Mouse (Mus musculus) urinary bladder, postnatal 36 days (tissue): Measurements from ENCODE around the gene Nbl1.

Source experiments
- DNase-seq, 2 experiments: peaks; one replicate each; pipeline ENCODE4 v3.0.0; 2022; ENCODE audit warnings: low spot score in 2 of 2, mixed read lengths in 1 of 2

Gene Nbl1

DNA sequence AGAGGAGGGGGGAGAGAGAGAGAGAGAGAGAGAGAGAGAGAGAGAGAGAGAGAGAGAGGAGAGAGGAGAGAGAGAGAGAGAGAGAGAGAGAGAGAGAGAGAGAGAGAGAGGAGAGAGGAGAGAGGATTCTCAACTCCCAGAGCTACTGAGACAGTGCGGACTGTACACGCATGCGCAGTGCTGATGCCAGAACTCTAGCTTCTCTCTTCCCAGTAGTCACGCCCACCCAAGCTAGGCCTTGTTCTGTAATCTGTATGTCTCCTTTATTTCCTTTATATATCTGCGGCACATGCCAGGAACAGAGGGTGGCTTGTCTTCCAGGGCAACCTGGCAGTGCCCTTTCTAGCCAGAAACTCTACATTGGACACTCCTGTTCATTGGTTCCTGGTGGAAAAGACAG is 28.0 kb downstream of the Nbl1 start:
- DNase-seq, result no peak

DNA sequence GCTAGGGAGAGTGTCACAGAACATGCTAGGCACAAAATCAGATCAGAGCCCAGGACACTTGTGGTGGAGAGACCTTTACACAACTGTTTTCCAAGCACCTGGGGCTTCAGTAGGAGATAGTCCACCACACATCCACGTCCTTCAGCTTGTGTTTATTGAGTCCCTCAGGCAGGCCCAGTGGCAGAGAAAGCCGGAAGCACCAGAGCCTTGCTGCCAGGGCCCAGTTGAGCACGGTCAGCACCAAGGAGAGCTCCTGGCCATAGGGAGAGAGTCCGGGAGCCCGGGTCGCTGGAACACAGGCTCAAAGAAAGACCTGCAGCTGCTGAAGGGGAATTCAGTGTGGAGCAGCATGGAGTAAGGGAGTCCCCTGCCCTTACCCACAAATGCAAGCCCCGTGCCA is 33.2 kb downstream of the Nbl1 start:
- no peak for DNase-seq

DNA sequence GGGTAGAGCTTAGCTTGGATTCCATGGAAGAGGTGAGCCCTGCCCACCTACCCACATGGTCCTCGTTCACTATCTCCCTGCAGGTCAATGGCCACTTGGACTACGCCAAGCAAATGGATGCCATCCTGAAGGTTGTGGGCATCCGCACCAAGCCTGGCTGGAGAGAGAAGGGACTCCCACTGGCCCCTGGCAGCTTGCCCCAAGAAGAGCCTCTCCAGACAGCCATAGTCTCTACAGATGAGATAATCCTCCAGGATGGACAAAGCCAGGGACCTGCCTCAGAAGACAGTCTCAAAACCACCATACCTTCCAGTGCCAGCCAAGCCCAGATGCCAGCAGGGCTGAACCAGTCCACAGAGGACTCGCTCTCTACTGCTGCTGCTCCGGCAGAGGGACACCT is 34.8 kb downstream of the Nbl1 start:
- DNase-seq, result no peak

DNA sequence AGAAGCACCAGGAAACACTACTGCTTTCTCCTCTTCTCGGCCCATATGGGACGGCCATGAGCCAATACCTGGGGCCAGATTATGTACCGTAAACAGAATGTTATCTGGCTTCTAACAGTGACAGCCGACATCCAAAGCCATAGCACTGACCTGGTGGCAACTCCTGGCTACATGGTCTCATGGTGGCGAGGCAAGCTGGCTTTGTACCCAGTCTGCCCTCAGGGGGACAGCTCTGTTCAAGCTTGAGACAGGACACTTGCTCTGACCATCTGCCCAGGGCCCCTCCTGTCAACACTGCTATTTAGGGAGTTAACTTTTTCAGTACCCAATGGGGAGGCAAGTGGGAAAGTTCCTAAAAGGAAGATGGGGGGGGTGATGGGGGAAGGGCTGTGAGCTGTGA is 35.5 kb downstream of the Nbl1 start:
- DNase-seq, result no peak

DNA sequence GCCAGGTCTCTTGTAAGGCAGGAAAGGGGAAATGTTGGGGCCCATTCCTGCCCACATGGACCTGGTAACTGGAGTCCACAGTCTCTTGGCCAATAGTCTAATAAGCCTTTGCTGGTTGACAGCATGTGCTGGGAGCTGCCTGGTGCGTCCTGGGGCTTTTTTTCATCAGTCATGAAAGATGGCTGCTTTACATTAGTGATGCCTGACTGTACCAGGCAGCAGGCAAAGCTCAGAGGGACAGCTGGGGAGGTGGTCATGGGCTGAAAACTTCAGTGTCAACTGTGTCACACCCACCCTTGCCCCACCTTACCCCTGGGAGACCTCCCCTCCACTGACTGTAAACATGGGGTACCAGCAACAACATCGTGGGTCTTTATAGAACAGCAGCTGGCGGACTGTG is 37.0 kb downstream of the Nbl1 start:
- DNase-seq, result no peak

DNA sequence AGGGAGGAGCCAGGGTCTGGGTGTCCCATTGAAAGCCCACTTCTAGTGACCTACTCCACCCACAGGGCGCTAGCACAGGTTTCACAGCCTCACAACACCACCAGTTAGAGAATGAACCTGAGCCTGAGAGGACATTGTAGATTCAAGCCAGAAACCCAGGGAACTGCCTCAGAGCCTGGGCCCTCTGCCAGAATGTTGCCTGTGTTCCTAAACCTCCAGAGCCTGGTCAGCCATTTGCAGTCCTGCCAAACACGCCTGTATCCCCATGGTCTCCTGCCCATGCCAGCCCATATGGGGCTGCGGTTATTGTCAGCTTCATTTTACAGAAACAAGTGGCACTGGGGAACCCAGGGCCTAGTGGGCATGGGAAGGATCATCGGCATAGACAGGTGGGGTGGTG is 37.5 kb downstream of the Nbl1 start:
- peak in 1 of 2 experiments; percentile 22 for DNase-seq

DNA sequence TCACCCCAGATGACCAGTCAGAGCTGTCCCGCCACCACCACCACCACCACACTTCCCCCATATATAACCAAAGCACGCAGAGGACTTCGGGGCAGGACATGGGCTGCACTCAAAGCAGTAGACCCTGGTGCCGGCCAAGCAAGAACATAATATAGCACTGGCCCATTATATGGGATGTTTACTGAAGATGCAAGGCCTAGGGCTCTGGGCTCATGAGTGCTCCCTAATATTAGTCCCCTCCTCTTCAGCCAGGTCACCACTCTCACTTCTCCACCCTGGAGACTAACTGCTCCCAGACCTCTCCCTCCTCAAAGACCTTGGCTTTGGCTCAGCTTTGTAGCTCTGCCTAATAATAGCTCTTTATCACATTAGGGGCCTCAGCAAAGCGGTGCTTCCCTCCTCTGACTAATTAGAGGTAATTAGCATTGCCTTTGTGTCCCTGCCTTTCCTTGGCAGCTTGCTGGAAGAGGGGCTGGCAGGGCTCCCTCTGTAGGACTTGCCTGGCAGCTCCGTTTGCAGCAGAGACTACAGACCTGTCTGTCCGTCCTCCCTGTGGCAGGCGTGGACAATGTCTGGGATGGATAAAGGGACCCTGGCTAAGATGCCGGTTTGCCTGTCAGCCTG is 38.4 kb downstream of the Nbl1 start:
- DNase-seq, result no peak

DNA sequence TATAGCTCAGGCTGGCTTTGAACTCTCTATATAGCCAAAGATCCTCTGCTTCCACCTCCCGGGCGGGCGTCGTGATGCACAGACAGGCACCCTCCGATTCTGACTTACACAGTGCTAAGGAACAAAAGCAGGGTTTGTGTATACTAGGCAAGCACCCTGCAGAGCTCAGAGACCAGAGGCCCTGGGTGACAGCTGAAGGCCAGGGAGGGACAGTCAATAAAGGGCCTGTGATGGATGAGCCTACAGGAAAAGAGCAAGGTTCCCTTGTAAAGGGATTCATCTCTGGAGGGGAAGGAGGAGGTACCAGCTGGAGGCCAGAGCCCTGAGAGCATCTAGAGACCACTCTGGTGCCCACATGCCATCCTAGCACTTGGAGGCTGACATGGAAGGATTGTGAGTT is 39.4 kb downstream of the Nbl1 start:
- no peak for DNase-seq

DNA sequence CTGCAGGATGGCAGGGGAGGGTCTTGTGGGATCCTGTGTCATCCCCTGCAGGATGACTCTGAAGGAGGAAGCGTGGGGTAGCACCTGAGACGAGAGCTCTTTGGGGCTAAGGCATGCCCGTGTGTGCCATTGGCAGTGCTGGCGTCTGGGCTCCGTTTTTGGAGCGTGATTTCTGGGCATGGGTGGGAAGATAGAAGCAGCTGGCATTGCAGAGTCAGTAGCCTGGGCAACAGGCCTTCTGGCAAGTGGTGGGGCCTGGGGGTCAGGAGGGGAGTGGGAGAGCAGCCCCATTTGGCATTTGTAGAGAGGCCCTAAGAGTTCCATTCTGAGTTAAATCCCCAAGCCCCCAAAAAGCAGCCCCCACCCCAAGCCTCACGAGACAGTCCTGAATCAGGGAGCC is 40.0 kb downstream of the Nbl1 start:
- no peak for DNase-seq

DNA sequence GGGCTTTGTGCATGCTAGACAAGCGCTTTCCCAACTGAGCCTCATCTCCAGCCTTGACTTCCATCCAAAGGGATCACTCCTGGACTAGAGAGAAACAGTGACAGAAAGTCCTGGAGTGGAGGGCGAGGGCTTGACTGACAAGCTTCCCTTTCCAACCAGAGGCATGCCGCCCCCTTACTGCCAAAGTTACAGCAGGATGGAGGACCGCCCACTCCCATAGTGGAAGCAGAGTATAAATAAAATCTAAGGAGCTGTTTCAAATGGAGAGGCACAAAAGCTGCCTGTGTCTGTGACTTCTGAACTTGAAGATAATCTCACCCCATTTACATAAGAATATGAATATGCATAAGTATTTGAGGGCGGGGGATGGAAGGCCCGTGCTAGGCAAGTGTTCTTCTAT is 44.3 kb downstream of the Nbl1 start:
- no peak for DNase-seq

DNA sequence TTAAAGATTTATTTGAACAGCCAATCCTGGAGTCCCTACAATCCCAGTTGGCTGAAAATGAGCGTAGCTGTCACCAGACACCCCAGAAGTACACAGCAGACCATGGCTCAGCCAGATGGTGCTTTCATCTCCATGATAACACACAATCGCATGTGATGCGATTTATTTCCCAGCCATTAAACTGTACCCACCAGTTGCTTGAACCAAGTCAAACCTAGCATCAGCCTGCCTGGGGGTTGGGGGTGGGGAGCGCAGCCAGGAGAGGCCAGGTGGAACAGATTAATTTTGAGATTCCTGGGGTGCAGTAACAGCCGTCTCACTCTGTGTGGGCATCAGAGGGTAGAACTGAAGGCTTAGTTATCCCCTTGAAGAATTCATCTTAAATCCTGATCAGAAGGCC is 46.4 kb downstream of the Nbl1 start:
- no peak for DNase-seq

DNA sequence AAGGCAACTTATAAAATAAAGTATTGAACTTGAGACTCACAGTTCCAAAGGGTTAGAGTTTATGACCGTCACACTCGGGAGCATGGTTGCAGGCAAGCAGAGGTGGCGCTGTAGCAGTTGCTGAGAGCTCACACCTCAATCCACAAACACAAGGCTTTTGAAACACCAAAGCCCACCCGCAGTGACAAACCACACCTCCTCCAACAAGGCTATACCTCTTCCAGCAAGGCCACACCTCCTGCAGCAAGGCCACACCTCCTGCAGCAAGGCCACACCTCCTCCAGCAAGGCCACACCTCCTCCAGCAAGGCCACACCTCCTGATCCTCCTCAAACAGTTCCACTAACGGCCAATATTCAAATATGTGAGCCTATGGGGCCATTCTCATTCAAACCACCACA is 48.2 kb downstream of the Nbl1 start:
- no peak for DNase-seq

DNA sequence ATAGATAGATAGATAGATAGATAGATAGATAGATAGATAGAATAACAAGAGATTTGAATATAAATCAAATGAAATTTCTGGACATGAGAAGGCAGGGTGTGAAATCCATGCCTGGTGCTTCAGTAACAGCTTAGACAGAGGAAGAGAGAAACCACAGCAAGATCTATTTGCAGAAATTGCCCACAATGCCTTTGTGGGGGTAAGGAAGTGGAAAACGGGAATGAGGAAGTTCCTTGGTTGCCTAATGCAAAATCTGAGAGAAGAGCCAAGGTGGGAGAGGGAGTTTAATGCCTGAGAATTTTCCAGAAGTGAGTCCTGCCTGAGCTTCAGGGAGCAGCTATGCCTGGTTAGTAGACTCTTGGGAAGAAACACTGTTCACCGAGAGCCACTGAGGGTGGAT is 49.2 kb downstream of the Nbl1 start:
- no peak for DNase-seq

DNA sequence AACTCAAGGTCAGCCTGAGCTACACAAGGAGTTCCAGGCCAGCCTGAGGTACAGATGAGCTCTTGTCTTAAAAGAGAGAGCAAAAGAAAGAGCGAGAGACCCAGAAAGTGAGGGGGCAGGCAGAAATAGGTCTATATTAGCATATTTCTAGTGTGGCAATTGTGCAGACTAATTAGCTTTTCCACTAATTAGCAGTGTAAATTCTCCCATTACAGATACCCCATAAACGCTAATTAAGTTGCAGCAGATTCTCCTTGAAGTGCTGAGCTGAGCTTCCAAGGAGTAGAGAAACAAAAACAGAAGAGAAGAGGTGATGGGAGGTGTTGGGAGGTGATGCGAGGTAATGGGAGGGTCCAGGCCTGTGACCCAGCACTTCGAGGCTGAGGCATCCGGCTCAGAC is 50.2 kb downstream of the Nbl1 start:
- no peak for DNase-seq

DNA sequence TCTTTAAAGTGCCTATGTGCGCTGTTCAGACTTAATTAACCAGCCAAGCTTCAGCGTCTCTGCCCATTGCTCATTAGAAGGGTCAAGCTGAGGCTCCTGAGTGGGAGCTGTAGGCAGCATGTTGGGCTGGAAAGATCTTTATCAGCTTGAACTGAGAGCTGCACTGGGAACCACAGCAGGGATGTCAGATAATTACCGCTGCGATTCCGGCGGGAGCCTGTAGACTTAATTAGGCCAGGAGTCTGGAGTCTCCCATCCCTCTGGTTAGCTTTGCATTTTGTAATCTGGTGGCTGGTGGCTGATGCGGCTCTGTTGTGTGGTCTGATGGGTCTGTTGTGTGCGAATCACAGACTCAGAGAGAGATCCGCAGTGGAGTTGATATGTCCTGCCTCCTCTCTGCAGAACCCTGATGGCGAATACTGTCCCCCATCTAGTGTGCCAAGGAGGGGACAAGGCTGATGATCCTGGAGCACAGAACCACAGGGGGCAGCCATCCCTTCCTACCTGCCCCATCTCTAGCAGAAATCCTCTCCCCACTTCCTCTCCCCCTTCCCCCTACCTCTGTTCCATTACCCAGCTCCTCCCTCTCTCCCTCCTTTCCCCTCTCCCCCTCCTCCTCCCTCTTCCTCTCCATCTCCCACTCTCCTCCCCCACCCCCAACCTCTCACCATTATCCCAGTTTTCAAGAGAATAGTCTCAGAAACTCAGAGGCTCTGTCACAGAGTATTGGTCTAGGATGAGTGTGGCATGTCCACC is 52.5 kb downstream of the Nbl1 start:
- DNase-seq, result no peak

DNA sequence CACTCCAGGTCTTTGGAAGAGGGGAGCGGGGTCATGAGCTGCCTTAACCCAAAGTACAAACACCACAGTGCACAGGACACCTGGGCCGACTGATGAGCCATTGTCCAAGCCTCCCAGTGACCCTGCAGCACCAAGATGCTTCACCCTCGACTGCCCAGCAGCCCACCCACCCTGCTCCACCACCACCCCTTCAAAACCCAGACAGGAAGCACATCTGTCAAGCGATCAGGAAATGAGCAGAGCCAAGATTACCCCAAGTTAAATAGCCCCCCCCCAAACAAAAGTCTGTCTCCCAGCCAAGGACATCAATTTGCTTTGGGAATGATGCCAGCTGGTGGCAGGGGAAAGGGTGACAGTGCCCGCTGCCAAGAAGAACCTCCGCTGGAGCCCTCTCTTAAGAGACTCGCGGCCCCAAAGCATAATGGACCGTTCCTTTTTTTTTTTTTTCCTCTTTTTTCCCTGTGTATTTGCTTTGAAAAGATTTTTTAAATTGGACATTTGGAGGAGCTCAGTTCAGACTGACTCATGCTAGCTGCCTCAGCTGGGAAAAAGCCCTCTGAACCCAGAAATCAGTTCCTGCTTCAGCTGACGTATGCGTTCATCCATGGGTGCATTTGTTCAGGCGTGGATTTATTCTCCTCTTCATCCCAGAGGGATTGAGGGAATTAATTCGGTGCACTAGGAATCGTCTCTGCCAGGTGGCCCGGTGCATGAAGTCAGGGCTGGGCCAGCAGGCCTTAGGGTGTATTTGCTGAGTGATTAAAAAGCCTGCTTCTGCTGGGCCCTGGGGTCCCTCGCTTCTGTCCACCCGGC is 54.8 kb downstream of the Nbl1 start:
- no peak for DNase-seq

DNA sequence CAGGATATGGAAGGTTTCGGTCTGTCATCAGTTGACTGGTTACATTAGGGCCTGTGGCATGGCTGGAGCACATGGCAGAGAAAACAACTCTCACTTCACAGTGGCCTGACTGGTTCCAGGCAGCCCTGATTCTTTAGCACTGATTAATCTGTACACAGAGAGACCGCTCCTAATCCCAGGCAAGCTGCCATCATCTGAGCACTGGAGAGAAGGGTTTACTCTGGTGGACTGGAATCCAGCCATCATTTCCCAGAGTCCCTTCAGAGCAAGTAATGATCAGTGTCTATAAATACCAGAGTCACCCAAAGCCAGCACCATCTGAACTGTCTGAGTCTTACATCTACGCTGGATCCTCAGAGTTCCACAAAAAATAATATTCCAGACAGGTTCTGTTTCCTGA is 57.0 kb downstream of the Nbl1 start:
- no peak for DNase-seq

DNA sequence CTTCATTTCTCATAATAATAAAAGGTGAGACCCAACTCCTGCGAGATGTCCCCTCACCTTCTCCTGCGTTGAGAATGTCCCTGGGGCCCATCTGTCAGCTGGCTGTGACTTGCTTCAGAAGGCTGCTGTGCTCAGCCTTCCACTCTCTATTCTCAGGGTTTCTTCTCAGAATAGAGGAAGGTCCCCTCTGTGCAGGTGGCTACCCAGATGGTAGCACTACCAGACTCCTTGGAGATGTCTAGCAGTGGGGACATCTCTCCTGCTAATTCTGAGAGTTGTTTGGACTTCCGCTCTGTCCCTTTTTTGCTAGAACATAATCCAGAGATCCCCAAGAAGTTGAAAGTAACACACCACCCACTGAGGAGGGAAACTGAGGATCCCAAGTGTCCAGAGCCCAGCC is 57.9 kb downstream of the Nbl1 start:
- no peak for DNase-seq

DNA sequence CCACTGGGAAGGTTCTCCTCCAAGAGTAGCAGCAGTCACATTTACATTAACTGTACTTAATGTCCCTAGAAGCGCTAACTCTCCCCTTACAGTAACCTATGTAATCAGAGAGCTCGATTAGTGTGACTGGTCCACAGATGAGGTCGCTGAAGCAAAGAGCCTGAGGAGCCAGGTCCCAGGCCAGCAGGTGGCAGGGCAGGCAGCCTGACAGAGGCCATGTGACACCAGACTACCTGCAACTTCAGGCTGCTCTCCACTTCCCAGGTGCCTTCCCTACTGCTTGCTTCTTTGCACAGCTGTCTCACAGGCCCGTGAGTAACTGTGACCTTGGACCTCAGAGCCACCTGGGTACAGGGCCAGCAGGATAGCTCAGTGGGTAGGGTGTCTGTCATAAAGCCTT is 58.3 kb downstream of the Nbl1 start:
- no peak for DNase-seq

DNA sequence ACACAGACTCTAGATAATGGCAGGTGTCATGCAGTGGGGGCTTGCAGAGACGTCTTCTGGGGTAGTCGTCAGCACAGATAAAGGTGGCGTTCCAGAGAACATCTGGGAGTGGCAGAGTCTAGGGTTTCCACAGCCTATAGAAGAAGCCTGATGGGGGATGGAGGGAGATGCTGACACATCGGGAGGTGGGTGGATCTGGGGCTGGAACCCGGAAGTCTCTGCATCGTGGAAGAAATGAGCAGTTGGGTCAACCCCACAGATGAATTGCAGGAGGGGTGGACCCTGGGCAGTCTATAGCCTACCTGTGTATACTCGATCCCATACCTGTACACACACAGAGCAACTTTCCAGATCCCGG is 58.8 kb downstream of the Nbl1 start:
- DNase-seq, result no peak

DNA sequence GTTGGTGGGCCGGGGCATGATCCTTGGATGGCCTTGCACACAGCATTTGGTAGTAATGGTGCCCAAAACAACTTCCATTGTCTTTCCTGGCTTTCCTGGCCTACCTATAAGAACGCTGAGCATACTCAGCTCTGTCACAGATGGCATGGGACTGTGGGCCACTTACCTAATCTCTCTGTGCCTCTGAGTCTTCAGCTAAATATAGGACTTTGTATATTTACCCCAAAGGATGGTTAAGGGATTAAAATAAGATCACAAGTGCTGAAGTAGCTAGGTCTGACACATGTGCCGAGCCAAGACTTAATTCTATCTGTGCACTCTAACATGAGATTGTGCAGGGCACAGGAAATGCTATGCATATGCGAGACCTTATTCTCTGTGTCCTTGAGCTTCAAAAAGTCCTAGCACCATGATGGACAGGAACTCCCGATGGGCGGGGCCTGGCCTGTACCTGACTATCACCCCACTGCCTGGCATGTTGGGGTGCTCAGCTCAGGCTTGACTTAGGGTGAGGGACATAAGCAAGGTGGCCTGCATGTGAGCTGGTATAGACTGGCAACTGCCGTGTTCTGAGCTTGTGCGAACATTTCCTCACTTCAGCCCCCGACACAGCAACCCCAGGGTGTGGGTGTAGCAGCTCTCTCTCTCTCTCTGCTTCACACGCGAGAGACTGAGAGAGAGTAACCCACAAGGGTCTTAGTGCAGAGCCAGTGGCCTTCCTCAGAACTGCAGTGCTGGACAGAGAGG is 59.4 kb downstream of the Nbl1 start:
- no peak for DNase-seq

DNA sequence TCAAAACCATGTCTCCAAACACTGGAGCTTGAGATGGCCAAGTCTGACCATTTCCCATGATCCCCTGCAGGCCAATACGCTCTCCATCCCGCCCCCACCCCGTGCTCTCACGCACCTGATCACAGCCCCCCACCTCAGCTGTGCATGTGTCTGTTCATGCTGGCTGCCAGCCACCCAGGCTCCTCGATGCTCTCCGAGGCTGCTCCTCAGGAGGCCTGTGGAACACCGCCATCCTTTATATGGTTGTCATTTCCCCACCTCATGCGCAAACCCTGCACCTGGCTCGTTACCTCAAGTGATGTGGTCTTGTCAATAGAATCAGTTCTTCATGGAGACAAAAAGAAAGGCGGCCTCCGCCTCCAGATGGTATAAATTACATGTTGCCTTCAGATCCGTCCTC is 60.3 kb downstream of the Nbl1 start:
- DNase-seq, result no peak
